Mouse (Mus musculus) activated CD4-positive, CD25-positive, alpha-beta regulatory T cell, adult 4 months (primary cell): Measurements from ENCODE around the gene Masp2. TPM values are rescaled to one million over a fixed set of nuclear protein-coding genes. Genes with fewer than 3 reads are reported as not detected.

Source experiments
- ATAC-seq: one replicate; pipeline ENCODE4 v1.8.0; 2017
- polyA plus RNA-seq, 2 experiments: library from polyadenylated mRNA; unstranded; fragments of 100-300 nt; shearing (Covaris generic); gene quantifications; one replicate each; pipeline ENCODE4 v1.2.1; 2017

Masp2 gene
- polyA plus RNA-seq, 2 experiments from 2014 or later = not detected

DNA sequence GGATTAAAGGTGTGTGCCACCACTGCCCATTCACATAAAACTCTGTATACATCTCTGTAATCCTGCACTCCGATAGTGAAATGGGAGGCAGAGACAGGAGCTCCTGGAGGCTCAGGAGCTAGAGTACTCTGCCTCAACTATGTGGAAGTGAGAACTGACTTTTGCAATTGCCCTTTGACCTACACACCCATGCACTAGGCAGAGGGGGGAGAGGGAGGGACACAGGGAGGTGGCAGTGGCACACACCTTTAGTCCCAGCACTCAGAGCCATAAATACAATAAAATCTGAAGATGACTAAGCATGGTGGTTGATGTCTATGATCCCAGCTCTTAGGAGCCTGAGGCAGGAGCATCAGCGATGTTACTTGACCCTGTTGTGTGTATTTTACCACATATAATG, 37.1 kb downstream of the Masp2 start:
- ATAC-seq = no peak

DNA sequence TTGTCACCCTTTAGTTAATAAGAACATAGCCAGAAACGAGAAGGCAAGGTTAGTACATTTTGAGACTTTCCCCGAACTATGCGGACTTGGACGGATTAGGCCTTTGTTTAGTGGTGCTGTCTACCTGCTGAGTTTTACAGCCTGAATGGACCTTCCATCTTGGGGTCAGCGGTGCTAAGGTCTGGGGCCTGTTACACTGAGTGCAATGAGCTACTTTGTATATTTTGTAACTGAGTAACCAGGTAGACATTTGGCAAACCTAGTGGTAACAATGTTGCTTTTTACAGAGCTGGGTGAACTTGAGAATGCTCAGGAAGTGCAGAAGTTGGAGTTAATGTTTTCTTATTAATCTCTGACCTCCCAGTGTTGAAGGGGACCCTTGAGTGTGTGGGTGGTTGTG, 38.8 kb downstream of the Masp2 start:
- no peak for ATAC-seq

DNA sequence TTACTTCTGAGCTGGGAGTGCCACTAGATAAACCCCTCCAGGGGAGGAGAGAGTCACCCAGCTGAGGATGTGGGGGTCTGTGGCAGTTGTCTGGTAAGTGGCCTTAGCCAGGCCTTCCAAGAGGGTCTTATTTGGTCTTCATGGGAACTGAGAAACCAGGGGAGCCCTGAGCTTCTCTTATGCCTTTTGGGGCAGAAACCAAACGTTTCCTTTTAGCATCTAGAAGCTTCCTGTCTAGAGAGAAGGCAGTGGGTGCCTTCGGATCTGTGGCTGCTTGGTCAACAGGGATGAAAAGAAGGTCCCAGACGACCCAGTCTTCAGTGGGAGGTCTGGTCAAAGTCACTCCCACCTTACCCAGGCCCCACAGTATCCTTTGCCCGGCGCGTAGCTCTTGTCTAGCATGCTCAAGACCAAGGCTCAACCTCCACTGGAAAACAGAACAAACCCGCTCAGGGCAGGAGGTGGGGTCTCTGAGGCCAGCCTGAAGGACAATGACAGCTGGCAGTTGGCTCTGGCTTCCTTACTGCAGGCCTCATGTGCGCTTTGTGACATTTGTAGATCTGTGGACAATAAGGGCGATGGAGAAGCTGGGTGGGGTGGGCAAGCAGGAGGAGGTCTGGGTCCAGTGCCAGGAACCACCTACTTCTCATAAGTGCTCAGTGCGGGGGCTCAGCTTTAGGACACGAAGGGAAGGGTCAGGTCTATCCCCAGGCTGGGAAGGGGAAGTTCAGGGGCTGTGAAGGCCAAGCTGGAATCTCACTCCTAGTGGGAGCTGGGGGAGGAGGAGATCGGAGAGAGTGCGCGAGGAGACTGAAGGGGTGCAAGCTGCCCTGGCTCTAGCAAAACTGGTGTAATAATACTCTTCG, 41.2 kb downstream of the Masp2 start, which contains the start of gene Gm572:
TSS of gene Gm572 (plus strand) at position 27 of the 866 bp plus-strand sequence.
- peak; percentile 70 for ATAC-seq

DNA sequence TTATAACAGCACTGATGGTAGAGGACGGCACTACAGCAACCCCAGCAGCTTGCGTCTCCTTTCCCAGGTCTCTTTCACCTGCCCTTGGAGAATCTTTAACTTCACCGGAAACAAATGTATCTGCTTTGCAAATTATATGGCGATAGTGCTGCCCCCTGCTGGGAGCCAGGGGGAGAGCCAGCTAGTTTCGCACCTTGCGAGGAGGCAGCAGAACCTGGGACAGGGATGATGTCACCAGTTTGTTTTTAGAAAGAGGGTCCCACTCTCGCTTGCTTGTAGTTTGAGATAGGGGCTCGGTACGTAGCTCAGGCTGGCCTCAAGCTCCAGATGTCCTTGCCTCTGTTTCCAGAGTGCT, 41.8 kb downstream of the Masp2 start:
- peak; percentile 79 for ATAC-seq

DNA sequence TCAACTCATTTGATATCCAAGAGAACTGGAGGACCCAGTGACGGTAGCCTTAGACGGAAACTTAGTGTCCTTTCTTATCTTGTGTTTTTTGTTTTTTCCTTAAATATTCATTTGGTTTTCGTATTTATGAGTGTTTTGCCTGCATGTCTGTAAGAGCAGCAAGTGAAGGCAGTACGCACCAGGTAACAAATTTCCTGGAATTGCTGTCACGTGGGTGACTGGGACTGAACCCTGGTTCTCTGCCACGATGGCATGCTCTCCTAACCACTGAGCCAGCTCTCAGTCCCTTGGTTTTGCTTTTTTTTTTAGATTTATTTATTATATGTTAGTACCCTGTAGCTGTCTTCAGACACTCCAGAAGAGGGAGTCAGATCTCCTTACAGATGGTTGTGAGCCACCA, 42.6 kb downstream of the Masp2 start:
- no peak for ATAC-seq

DNA sequence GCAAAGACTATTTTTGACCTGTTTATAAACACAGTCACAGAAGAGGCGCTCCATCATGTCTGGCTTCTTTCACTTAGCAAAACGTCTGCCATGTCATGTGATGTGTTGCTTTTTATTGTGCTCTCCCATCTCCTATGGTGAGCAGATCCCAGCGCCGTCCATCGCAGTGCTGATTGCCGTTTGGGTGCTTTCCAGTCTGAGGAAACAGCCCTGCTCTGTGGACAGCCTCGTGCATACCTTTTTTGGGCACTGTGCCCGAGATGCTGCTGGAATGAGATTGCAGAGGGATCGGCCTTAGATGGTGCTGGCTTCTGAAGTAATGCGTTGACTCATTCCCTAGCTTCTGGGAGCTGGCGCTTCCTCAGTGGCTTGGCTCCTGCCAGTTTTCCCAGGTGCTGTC, 44.3 kb downstream of the Masp2 start:
- no peak for ATAC-seq

DNA sequence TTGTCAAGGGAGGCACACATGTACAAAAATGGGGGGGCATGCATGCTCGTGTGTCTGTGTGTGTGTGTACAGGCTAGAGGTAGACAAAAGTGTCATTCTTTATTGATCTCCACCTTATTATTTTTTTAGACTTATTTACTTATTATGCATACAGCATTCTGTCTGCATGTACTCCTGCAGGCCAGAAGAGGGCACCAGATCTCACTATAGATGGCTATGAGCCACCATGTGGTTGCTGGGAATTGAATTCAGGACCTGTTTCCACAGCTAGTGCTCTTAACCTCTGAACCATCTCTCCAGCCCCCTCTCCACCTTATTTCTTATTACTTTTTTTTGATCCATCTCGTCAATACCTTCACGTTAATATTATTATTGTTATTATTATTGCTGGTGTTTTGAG, 47.0 kb downstream of the Masp2 start:
- ATAC-seq = no peak

DNA sequence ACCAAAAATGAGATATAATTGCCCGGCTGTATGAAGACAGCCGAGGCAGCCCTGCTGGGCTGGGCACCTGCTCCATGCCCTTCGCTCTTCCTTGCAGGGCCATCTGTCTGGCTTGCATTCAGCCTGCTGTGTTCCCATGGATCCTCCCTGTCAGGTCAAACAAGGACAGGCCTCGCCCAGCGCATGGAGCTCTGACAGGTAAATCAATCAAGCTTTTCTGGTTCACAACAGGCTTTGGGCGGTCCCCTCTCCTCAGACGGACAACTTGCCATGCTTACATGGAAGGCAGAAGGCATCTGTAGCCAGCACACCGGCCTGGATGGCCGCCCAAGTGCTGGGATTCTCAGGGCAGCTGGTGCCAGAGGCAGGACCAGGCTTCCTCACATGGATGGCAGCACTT, 48.7 kb downstream of the Masp2 start:
- no peak for ATAC-seq

DNA sequence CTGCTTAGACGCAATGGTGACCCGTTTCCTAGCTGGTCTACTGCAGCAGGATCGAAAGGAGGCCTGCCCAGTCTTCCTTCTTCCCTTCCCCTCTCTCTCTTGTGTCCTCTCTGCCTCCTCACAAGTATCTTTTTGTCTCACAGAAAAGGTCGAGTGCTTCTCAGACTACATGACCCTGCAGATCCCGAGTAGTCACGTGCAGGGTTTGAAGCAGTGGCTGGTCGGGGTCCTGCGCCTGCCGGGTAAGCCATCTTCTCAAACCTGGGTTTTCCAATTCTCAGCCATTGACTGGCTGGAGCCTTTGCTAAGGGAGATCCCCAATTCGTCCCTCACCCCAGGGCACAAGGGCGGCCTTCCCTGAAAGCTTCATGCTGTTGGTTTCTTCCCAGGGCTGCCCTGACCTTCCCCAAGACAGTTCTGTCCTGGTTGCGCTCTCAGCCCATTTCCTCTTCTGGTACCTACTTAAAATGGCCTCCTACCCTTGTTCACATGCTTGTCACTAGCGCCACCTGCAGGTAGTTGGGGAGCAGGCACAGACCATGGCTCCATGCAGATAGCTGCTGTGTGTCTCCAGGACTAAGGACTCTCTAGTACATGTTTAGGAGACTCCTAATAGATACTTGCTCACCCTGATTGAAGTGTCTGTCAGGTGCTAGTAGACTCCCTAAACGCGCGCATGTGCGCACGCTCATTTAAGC, 52.5 kb downstream of the Masp2 start:
- no peak for ATAC-seq

DNA sequence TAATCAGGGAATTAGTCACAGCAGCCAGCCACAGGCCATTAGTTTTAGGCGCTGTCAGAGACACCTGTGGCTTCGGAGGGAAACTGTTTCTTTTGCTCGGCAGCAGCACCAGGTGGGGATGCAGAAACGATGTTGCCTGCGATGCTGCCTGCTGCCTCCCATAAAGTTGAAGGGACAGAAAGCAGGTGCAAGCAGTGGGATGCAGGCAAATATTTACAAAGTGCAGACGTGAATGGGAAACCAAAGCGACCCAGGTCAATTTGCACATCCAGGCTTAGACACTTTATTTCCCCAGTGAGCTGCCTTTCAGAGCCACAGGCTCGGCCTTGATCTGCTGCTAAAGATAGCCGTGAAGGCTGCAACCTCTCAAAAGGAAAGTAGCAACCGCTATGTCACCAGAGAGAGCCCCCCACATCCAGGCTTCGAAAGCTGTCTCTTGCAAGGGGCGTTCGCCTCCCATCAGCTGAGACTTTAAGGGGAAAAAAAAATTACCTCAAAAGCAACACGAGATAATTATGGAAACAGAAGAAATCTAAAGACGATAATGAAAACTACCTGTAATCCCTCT, 54.4 kb downstream of the Masp2 start:
- no peak for ATAC-seq

DNA sequence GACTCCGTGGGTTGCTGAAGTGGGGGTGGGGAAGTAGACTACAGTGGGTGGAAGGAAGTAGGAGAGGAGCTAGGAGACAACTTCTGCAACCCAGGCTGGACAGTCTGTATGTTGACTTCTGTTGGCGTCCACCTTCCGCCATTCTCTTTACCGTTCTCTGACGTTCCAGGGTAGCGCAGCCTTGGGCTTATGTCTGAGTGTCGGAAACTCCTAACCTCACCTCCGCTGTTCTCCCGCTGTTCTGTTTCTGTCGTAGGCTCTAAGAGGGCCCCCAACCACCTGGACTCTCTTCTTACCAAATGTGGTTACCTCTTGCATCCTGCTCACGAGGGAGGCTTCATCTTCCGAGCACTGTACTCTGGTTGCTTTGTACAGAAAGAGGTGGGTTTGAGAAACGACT, 55.4 kb downstream of the Masp2 start:
- ATAC-seq = peak; percentile 32

DNA sequence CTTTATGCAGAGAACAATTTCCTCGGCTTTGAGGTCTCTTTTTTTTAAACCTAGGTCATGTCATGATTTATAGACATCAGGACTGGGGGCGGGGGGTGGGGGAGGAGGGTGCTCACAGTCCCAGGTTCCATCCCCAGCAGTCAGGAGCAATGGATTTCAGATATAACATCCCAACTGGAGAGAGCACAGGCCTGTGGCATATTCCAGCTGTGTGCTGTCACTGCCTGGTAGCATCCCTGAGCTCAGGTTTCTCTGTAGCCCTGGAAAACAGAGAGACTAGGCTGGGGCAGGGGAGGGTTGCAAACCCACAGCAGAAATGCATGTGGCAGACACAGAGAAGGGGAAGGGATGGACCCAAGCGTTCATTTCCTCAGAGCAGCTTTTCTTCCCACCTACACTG, 57.8 kb downstream of the Masp2 start:
- no peak for ATAC-seq

DNA sequence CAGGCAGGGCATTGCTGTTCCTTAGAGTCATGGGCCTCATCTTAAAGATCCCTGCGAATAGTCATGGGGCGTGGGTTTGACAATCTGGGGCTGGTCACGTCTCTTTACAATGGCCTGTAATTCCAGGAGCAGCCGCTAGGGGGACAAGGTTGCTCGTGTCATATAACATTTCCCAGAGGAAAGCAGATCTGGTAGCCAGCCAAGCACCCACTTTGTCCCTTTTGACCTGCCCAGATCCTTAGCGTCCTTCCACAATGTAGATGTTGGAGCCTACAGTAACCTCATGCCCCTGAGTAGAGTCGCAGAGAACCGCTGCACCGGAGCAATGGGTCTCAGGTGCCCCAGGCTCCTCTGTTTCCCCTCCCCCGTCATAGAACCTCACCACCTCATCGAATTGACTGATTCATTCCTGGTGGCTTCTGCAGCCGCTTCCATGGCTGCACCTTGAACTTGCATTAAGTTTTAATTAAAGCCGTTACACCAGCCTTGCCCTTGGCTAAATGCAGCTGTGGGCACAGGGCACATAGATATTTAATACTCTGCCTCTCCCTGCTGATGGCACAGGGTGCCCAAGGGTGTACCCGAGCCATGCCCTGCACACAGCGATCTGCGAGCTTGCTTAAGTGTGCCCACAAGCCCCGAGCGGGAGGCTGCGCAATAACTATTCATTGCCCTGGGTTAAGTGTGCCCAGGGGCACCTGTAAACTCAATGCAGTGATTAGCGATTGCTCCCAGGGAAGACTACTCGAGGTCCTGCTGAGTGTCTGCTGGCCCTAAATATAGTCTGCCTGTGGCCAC, 60.0 kb downstream of the Masp2 start:
- ATAC-seq = no peak

DNA sequence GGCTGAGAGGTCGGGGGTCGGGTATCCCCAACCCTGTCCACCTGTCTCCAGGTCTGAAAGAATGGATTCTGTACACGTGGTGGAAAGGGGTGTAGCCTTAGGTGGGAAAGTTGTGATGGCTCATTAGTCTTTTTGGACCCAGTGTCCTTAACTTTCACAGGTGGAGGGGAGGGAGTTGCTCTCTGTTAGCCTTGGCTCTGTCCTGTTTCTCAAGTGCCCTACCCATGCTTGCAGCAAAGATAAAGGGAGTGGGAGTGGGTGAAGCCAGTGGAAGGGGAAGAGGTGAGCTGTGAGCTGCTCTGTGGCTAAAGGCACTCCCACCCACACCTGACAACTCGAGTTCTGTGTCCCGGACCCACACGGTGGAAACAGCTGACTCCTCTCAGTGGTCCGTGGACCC, 61.0 kb downstream of the Masp2 start:
- ATAC-seq = no peak

DNA sequence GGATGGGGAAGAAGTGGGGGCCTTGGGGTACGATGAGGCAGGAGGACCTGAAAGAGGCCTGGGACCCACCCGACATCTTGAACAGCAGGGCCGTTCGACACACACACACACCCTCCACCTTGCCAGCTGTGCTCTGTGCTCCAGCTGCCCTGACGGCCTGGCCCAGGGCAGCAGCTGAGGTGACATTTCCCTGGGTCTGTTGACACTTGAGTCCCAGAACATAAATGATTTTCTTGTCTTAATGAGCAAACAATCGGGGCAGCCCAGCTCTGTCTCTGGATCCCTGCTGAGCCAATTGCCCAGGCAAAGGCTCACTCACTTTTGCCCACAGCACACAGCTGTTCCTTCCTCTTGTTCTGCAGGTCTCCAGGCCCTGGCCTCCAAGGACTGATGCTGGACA, 61.7 kb downstream of the Masp2 start:
- no peak for ATAC-seq

Other genes with a start within 250 kb of the Masp2 start
- gene Ubiad1, start 157.8 kb upstream of the Masp2 start, polyA plus RNA-seq = 1 to 10 TPM; 7.4 to 8.4 TPM
- 10 to 100 TPM; 11.3 to 11.5 TPM for gene Mtor, start 153.9 kb upstream of the Masp2 start, polyA plus RNA-seq
- gene Angptl7, start 102.1 kb upstream of the Masp2 start, polyA plus RNA-seq = under 1 TPM in 1 of 2 experiments, not detected in 1; 0.20 TPM
- gene Exosc10, start 44.1 kb upstream of the Masp2 start, polyA plus RNA-seq = 10 to 100 TPM; 65.2 to 88.1 TPM
- 1 to 10 TPM; 7.9 to 9.9 TPM for gene Srm, start 11.1 kb upstream of the Masp2 start, polyA plus RNA-seq
- gene Tardbp, start 24.5 kb downstream of the Masp2 start, polyA plus RNA-seq = 100 to 1,000 TPM; 149 to 181 TPM
- not detected for gene Gm572, start 40.8 kb downstream of the Masp2 start, polyA plus RNA-seq
- gene Casz1, start 201.9 kb downstream of the Masp2 start, polyA plus RNA-seq = under 1 TPM; 0.56 to 0.75 TPM